Mouse (Mus musculus): ENCODE measurements around the gene Swsap1. TPM values are rescaled to one million over a fixed set of nuclear protein-coding genes. Genes with fewer than 3 reads are reported as not detected.

The Swsap1 gene
- polyA plus RNA-seq, 1 experiment: 10.5 TPM

GRCm38 (mm10) chr9:21962416-21963059 is 7.0 kb downstream of the Swsap1 start:
- peak; percentile 68 for DNase-seq
- Histone ChIP-seq H3K36me3 (ENCODE audit: control insufficient read depth, insufficient read depth, low read length) (no peaks in the 10 kb centered on the region), H3K27ac (ENCODE audit: insufficient read depth, low read depth, low read length) (peak overlapping the region; percentile 2; the same call in 1 of the 2 replicates), H3K4me3 (ENCODE audit: insufficient read depth, low read depth, low read length) (peak overlapping the region; percentile 42), H3K27me3 (replicated peaks; ENCODE audit: control insufficient read depth, insufficient read depth, low read length) (no peaks in the 10 kb centered on the region), H3K4me1 (ENCODE audit: control insufficient read depth, insufficient read depth, low read length) (peaks cover 4% of the 10 kb centered on the region)
- 6% methylated on average over 34 of the region's 34 CpGs for WGBS
- TF ChIP-seq CTCF (conservative IDR thresholded peaks at IDR 0.05; ENCODE audit: insufficient read depth, insufficient read length, low read depth, low read length): 0 out of 2 replicates have a peak, but pooled peaks have one; percentile 11
- TF ChIP-seq POLR2A (IDR thresholded peaks at IDR 0.05; ENCODE audit: low read depth, low read length): no peak

DNA sequence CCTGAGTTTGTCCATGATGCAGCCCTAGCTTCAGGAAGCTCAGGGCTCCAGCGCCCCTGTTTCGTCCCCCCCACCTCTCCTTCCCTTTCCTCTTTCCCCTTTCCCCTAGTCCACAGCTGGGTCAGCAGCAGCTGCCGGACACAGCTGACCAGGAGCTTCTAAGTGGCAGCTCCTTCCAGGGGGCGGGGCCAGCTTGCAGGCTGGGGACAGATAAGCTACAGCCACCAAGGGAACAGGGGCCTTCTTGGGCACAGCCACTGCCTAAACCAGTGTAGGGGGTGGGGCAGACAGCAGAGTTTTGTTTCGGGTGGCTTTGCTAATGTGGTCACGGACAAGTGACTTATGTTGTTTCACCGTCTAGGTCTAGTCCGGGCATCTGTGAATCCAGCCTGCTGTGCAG is 7.9 kb downstream of the Swsap1 start, which contains the start of gene Epor:
TSS of gene Epor (minus strand) at position 90 of the 400 bp plus-strand sequence.
- TF ChIP-seq CTCF (conservative IDR thresholded peaks at IDR 0.05; ENCODE audit: insufficient read depth, insufficient read length, low read depth, low read length): no peak
- no peak for TF ChIP-seq POLR2A (IDR thresholded peaks at IDR 0.05; ENCODE audit: low read depth, low read length)
- no peaks in the 10 kb centered on the region for H3K36me3 ChIP-seq (ENCODE audit: control insufficient read depth, insufficient read depth, low read length)
- peak within 1 kb of the TSS; percentile 2; the same call in 1 of the 2 replicates for H3K27ac ChIP-seq (ENCODE audit: insufficient read depth, low read depth, low read length)
- peak within 1 kb of the TSS; percentile 42 for H3K4me3 ChIP-seq (ENCODE audit: insufficient read depth, low read depth, low read length)
- 17% methylated on average over 8 of the region's 8 CpGs for WGBS
- H3K4me1 ChIP-seq (ENCODE audit: control insufficient read depth, insufficient read depth, low read length): peaks cover 4% of the 10 kb centered on the region
- H3K27me3 ChIP-seq (replicated peaks; ENCODE audit: control insufficient read depth, insufficient read depth, low read length): no peaks in the 10 kb centered on the region
- peak; percentile 55 for DNase-seq

GRCm38 (mm10) chr9:21968883-21969282 is 13.3 kb downstream of the Swsap1 start:
- DNase-seq: no peak
- TF ChIP-seq POLR2A (IDR thresholded peaks at IDR 0.05; ENCODE audit: low read depth, low read length) (no peak), CTCF (conservative IDR thresholded peaks at IDR 0.05; ENCODE audit: insufficient read depth, insufficient read length, low read depth, low read length) (no peak)
- WGBS: 35% methylated on average over 6 of the region's 6 CpGs
- Histone ChIP-seq H3K27me3 (replicated peaks; ENCODE audit: control insufficient read depth, insufficient read depth, low read length) (no peaks in the 10 kb centered on the region), H3K27ac (ENCODE audit: insufficient read depth, low read depth, low read length) (no peak overlapping the region), H3K4me1 (ENCODE audit: control insufficient read depth, insufficient read depth, low read length) (no peaks in the 10 kb centered on the region), H3K36me3 (ENCODE audit: control insufficient read depth, insufficient read depth, low read length) (no peaks in the 10 kb centered on the region; the same call in none of the 2 replicates), H3K4me3 (ENCODE audit: insufficient read depth, low read depth, low read length) (no peak overlapping the region)

DNA sequence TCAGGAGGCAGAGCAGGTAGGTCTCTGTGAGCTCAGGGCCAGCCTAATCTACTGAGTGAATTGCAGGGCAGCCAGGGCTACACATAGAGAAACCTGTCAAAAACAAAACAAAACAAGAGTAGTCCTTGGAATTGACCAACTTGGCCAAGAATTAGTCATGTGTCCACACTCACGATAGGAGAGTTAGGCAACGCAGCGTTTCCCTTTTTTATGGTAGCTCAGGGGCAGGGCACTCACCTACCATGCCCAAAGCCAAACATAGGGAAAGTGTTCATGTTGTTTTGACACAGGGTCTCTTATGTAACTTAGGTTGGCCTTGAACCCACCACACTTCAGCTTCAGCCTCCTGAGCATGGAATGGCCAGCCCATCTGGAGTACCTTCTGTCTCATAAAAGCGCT is 13.7 kb downstream of the Swsap1 start:
- 89% methylated on average over 4 of the region's 4 CpGs for WGBS
- DNase-seq: no peak

GRCm38 (mm10) chr9:21976626-21977175 is 21.1 kb downstream of the Swsap1 start:
- Histone ChIP-seq H3K36me3 (ENCODE audit: control insufficient read depth, insufficient read depth, low read length) (peaks cover 5% of the 10 kb centered on the region), H3K4me1 (ENCODE audit: control insufficient read depth, insufficient read depth, low read length) (no peaks in the 10 kb centered on the region), H3K27me3 (replicated peaks; ENCODE audit: control insufficient read depth, insufficient read depth, low read length) (no peaks in the 10 kb centered on the region), H3K4me3 (ENCODE audit: insufficient read depth, low read depth, low read length) (no peak overlapping the region), H3K27ac (ENCODE audit: insufficient read depth, low read depth, low read length) (no peak overlapping the region)
- 73% methylated on average over 10 of the region's 10 CpGs for WGBS
- TF ChIP-seq POLR2A (IDR thresholded peaks at IDR 0.05; ENCODE audit: low read depth, low read length): no peak
- no peak for DNase-seq

More for the DNA sequence above, 13.7 kb downstream of the Swsap1 start:
- H3K4me1 ChIP-seq (ENCODE audit: control insufficient read depth, insufficient read depth, low read length): no peaks in the 10 kb centered on the region
- no peak overlapping the region for H3K27ac ChIP-seq (ENCODE audit: insufficient read depth, low read depth, low read length)
- no peaks in the 10 kb centered on the region for H3K27me3 ChIP-seq (replicated peaks; ENCODE audit: control insufficient read depth, insufficient read depth, low read length)
- H3K4me3 ChIP-seq (ENCODE audit: insufficient read depth, low read depth, low read length): no peak overlapping the region
- no peaks in the 10 kb centered on the region; the same call in none of the 2 replicates for H3K36me3 ChIP-seq (ENCODE audit: control insufficient read depth, insufficient read depth, low read length)
- TF ChIP-seq CTCF (conservative IDR thresholded peaks at IDR 0.05; ENCODE audit: insufficient read depth, insufficient read length, low read depth, low read length) (no peak), POLR2A (IDR thresholded peaks at IDR 0.05; ENCODE audit: low read depth, low read length) (no peak)

GRCm38 (mm10) chr9:21977331-21977730 is 21.8 kb downstream of the Swsap1 start:
- Histone ChIP-seq H3K36me3 (ENCODE audit: control insufficient read depth, insufficient read depth, low read length) (peaks cover 6% of the 10 kb centered on the region), H3K27ac (ENCODE audit: insufficient read depth, low read depth, low read length) (no peak overlapping the region), H3K4me3 (ENCODE audit: insufficient read depth, low read depth, low read length) (no peak overlapping the region), H3K27me3 (replicated peaks; ENCODE audit: control insufficient read depth, insufficient read depth, low read length) (no peaks in the 10 kb centered on the region), H3K4me1 (ENCODE audit: control insufficient read depth, insufficient read depth, low read length) (no peaks in the 10 kb centered on the region)
- TF ChIP-seq POLR2A (IDR thresholded peaks at IDR 0.05; ENCODE audit: low read depth, low read length) (no peak), CTCF (conservative IDR thresholded peaks at IDR 0.05; ENCODE audit: insufficient read depth, insufficient read length, low read depth, low read length) (no peak)
- 81% methylated on average over 5 of the region's 5 CpGs for WGBS
- DNase-seq: no peak

DNA sequence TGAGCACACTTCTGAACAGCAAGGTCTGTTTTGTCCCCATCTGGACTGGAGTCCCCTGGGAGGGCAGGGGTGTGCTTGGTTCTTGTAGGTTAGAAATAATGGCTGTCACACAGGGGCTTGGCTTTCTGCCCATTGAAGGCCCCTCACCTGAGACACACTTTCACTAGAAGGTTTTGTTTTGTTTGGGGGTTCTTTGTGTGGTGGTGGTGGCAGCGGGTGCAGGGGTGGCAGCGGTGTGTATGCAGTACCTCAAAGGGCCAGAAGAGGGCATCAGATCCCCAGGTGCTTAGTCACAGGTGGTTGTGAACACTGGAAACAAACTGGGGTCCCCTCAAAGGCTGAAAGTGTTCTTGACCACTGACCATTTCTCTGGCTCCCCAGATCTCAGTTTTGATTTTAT is 22.4 kb downstream of the Swsap1 start:
- no peak overlapping the region for H3K4me3 ChIP-seq (ENCODE audit: insufficient read depth, low read depth, low read length)
- TF ChIP-seq CTCF (conservative IDR thresholded peaks at IDR 0.05; ENCODE audit: insufficient read depth, insufficient read length, low read depth, low read length) (peak; percentile 76), POLR2A (IDR thresholded peaks at IDR 0.05; ENCODE audit: low read depth, low read length) (no peak)
- peaks cover 6% of the 10 kb centered on the region for H3K36me3 ChIP-seq (ENCODE audit: control insufficient read depth, insufficient read depth, low read length)
- no peaks in the 10 kb centered on the region for H3K4me1 ChIP-seq (ENCODE audit: control insufficient read depth, insufficient read depth, low read length)
- H3K27me3 ChIP-seq (replicated peaks; ENCODE audit: control insufficient read depth, insufficient read depth, low read length): no peaks in the 10 kb centered on the region
- H3K27ac ChIP-seq (ENCODE audit: insufficient read depth, low read depth, low read length): no peak overlapping the region
- 48% methylated on average over 2 of the region's 2 CpGs for WGBS
- peak; percentile 45 for DNase-seq
